Mouse (Mus musculus) thymus, adult 2 months (tissue): ENCODE measurements around the gene Mdh1.
"Not testable (repeated sequence)": the region's sequence is repeated elsewhere in the genome, so short reads cannot be mapped to it uniquely, and the experiment has no call there.

Experiments used
- CTCF ChIP-seq: fragments of 200-500 bp; IDR thresholded peaks from 2 replicates; pipeline ENCODE4 v1.5.1; 2012; ENCODE audit warnings: mild to moderate bottlenecking, control low read depth, low read length, moderate library complexity, borderline replicate concordance; ENCODE audit not compliant: control insufficient read depth, poor library complexity, insufficient read depth; ENCODE audit errors: extremely low read depth
- POLR2A ChIP-seq: fragments of 200-500 bp; IDR thresholded peaks from 2 replicates; pipeline ENCODE4 v1.6.1; 2012; ENCODE audit warnings: mild to moderate bottlenecking, low read length, control low read depth, moderate library complexity; ENCODE audit not compliant: control insufficient read depth, poor library complexity, insufficient read depth; ENCODE audit errors: extremely low read depth

- not testable (repeated sequence) for TF ChIP-seq POLR2A, CTCF
Observed at GRCm38 (mm10) chr11:21516396-21516795, 55.8 kb downstream of the Mdh1 start.
